ENCODE assay signal across 1 mouse cellular context in the genomic region with DNA sequence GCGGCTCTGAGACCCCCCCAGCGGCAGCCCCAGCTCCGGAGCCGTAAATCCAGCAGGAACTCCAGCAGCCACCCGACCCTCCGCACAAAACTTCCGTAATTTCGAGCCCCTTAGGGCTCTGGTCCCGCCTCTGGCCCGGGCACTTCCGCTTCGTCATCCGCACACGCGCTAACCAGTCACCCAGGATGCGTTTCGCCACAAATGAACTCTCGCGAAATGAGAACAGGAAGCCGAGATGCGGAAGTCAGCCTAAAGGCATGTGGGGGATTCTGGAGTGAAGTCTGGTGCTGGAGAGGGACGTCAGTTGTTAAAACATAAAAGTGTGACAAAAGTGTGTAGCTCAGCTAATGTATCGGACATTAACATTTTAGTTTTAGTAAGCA.
TF ChIP-seq lines count a peak whose summit lies in the region.

Gene Vps4b (minus strand): TSS at position 187 of the 383 bp plus-strand sequence.

TF ChIP-seq in CH12.LX, 34 proteins besides CTCF, POLR2A, EP300 and RAD21 (continued from another document):
- TF ChIP-seq ELF1 (IDR thresholded peaks at IDR 0.05; ENCODE audit: low read depth, low read length) = peak; percentile 99
- TF ChIP-seq ZMIZ1 (IDR thresholded peaks at IDR 0.05; ENCODE audit: low read depth, low read length) = no peak
- peak; percentile 93 for TF ChIP-seq HCFC1 (IDR thresholded peaks at IDR 0.05; ENCODE audit: low read depth, low read length)
- TF ChIP-seq JUN (IDR thresholded peaks at IDR 0.05; ENCODE audit: insufficient read depth, low read depth, low read length) = no peak
- peak; percentile 96 for TF ChIP-seq NELFE (IDR thresholded peaks at IDR 0.05; ENCODE audit: low read depth, low read length)
- peak; percentile 93 for TF ChIP-seq TCF12 (IDR thresholded peaks at IDR 0.05; ENCODE audit: low read depth, low read length)
- TF ChIP-seq MAFK (IDR thresholded peaks at IDR 0.05; ENCODE audit: insufficient replicate concordance, low read length) = no peak
- TF ChIP-seq CHD1 (IDR thresholded peaks at IDR 0.05; ENCODE audit: low read depth, low read length) = no peak; the same call in 1 of the 2 replicates
- TF ChIP-seq E2F4 (IDR thresholded peaks at IDR 0.05; ENCODE audit: insufficient replicate concordance, low read depth, low read length) = no peak; the same call in 1 of the 2 replicates
- TF ChIP-seq JUND (conservative IDR thresholded peaks at IDR 0.05; ENCODE audit: low read depth, low read length) = peak; percentile 64
- peak; percentile 72 for TF ChIP-seq BHLHE40 (IDR thresholded peaks at IDR 0.05; ENCODE audit: low read depth, low read length)
- no peak for TF ChIP-seq SMC3 (IDR thresholded peaks at IDR 0.05; ENCODE audit: low read depth, low read length)
- TF ChIP-seq MAX (IDR thresholded peaks at IDR 0.05; ENCODE audit: low read length) = peak; percentile 91
- TF ChIP-seq UBTF (IDR thresholded peaks at IDR 0.05; ENCODE audit: low read depth, low read length) = no peak
- TF ChIP-seq RCOR1 (conservative IDR thresholded peaks at IDR 0.05; ENCODE audit: low read depth, low read length) = no peak
TF ChIP-seq in CH12.LX: peak in this region for 17.
